Mouse (Mus musculus) CD4-positive, CD25-positive, alpha-beta regulatory T cell (primary cell): Measurements from ENCODE around the gene Olfr68. TPM values are rescaled to one million over a fixed set of nuclear protein-coding genes. Genes with fewer than 3 reads are reported as not detected.

Experiments
- polyA plus RNA-seq: library from polyadenylated mRNA; unstranded; fragments of 100-300 nt; shearing (Covaris generic); gene quantifications from one replicate; pipeline ENCODE4 v1.2.1, GENCODE M21; 2017

Olfr68 gene
- polyA plus RNA-seq, result not detected

DNA sequence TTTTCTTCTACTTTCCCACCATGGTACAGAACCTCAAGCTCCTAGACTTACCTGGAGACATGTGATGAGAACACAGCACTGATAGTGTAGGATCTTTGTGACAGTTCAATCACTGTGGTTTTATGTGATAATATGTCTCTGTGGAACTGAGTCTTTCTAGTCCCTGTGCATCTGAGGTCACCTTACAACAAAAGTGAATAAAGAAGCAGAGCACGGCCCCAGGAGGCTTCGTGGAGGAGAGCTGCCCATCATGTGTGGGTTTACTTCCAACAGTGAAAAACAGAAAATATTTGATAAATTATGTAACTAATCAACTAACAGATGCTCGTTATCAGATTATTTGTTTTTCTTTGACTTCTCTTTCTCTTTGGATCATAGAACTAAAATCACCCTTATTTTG is at the start of gene Olfr68:
Olfr68 (minus strand) TSS at position 101 of the 400 bp plus-strand sequence.

DNA sequence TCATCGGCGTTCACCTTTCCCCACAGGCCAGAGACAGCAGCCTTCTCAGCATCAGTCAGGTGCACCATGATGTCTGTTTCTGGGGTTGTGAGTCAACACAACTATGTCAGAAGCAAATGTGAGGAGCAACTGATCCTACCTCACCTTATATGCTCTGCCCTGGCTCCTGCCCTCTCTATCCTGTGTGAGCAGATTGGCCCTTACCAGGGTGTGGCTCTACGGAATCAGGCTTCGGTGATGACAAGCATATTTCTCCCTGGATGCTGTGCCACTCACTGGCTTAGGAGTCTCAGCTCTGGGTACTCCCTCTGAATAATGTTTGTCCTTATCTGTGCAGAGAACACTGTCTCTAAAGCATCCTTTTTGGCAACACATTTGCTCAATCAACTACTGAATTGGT is 48.3 kb upstream of the Olfr68 start, which contains the start of gene Hbb-bs:
Hbb-bs (minus strand) TSS at position 289 of the 400 bp plus-strand sequence.

DNA sequence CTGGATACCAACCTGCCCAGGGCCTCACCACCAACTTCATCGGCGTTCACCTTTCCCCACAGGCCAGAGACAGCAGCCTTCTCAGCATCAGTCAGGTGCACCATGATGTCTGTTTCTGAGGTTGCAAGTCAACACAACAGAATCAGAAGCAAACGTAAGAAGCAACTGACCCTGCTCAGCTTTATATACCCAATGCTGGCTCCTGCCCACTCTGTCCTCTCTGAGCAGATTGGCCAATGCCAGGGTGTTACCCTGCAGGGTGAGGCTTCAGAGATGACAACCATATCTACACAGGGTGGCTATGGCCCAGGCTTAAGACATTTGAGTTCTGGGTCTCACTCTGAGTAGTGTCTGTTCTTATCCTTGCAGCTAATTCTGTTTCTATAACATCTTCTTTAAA is 34.3 kb upstream of the Olfr68 start, which contains the start of gene Hbb-bt:
Hbb-bt (minus strand) TSS at position 231 of the 400 bp plus-strand sequence.

DNA sequence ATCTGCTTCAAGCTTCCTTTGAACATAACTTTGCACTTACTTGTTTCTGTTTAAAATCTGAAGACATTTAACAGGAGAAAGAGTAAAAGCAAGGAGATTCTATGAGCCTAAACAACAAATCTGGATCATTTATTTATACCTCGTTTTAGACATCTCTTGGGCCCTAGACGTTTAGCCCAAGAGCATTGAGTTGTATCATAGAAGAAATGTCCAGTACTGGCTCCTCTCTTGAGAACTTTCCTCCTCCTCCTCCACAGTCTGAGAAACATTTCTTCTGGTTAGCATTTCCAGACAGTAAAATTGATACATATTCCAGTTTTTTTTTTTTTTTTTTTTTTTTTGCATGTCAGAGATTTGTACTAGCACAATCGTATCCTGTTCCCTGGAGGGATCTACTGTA is 12.2 kb upstream of the Olfr68 start, which contains the start of gene Olfr67:
Olfr67 (minus strand) TSS at position 101 of the 400 bp plus-strand sequence.

DNA sequence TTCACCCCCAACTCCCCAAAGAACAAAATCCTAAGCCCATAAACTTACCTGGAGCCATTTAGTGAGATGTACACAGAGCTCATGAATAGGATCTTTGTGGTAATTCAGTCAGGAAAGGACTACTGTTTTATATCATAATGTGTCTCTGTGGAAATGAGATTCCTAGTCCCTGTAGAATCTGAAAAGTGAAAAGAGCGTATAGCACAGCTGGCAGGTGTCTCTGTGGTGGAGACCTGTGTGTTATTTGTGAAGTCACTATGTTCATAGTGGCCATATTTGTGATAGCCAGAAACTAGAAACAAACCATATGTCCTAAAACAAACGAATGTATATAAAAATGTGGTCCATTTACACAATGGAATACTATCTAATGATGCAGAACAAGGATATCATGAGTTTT is 8.0 kb downstream of the Olfr68 start, which contains the start of gene Olfr69:
Olfr69 (minus strand) TSS at position 101 of the 400 bp plus-strand sequence.

DNA sequence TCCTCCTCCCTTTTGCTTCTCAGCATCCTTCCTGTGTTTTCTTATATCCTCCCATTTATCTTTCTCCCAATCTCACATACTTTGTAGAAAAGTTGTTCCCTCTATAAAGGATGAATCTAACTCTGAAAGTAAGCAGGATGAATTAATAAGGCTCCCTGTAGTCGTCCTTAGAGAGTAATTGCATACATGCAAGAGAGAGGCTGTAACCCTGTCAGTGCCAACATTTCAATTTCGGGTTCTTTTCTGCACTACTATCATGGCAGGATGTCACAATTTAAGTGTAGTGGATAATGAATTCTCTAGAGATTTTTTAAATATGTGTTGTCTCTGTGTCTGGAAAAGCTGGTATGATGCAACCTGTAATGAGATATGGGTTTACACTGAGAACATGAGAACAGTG is 22.3 kb downstream of the Olfr68 start, which contains the start of gene Olfr630:
Olfr630 (minus strand) TSS at position 101 of the 400 bp plus-strand sequence.

DNA sequence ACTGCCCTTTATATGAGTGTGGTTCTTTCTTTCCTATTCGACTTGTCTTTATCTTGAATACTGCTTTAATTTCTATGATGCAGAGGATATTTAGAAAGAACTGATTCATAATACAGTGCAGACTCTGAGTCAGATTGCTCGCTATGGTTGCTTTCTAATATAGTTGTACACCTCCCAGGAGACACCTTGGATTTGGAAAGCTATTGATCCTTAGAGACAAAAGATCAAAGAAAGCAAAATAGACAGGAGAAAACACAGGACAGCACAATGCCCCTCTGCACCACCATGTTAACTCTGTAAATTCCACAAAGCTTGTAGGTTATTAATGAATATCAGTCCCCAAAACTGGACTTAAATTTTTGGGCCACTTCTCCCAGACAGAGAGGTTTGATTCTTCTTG is 34.7 kb downstream of the Olfr68 start, which contains the start of gene Olfr629:
Olfr629 (minus strand) TSS at position 101 of the 400 bp plus-strand sequence.

DNA sequence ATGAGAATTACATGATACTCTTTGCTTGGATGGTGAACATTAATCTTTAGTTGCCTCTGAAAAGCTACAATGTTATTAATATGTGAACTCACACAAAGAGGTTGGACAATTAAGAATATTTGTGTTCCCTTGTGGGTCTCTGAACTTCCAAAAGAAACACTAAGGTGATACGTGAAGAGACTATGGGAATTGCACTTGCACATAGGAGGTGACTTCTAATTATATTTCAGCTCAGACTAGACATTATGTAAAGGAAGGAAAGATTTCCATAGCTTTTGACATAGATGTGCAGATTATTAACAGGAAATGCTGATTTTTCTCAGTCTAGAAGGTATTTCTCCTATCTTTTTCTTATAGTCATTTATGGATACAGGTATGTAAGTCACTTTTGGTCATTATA is 49.4 kb downstream of the Olfr68 start, which contains the start of gene Olfr628:
Olfr628 (plus strand) TSS at position 301 of the 400 bp plus-strand sequence.

Other genes with a start within 250 kb of the Olfr68 start
- not detected for gene Olfr612, start 237.0 kb downstream of the Olfr68 start, polyA plus RNA-seq
- gene Olfr613, start 231.6 kb downstream of the Olfr68 start, polyA plus RNA-seq, result not detected
- not detected for gene Olfr615, start 223.6 kb downstream of the Olfr68 start, polyA plus RNA-seq
- not detected for gene Olfr616, start 210.6 kb downstream of the Olfr68 start, polyA plus RNA-seq
- gene Olfr617, start 206.6 kb downstream of the Olfr68 start, polyA plus RNA-seq, result not detected
- not detected for gene Olfr618, start 189.6 kb downstream of the Olfr68 start, polyA plus RNA-seq
- gene Olfr619, start 179.1 kb downstream of the Olfr68 start, polyA plus RNA-seq, result not detected
- 0.11 TPM for gene Olfr620, start 167.2 kb downstream of the Olfr68 start, polyA plus RNA-seq
- not detected for gene Olfr622, start 137.0 kb downstream of the Olfr68 start, polyA plus RNA-seq
- not detected for gene Olfr623, start 116.0 kb downstream of the Olfr68 start, polyA plus RNA-seq
- gene Olfr624, start 108.5 kb downstream of the Olfr68 start, polyA plus RNA-seq, result 0.02 TPM
- gene Olfr625-ps1, start 97.0 kb downstream of the Olfr68 start, polyA plus RNA-seq, result not detected
- gene Olfr243, start 65.0 kb downstream of the Olfr68 start, polyA plus RNA-seq, result not detected
- not detected for gene Olfr628, start 49.3 kb downstream of the Olfr68 start, polyA plus RNA-seq
- not detected for gene Olfr629, start 34.8 kb downstream of the Olfr68 start, polyA plus RNA-seq
- gene Olfr630, start 22.4 kb downstream of the Olfr68 start, polyA plus RNA-seq, result not detected
- gene Olfr69, start 8.1 kb downstream of the Olfr68 start, polyA plus RNA-seq, result 0.08 TPM
- 0.05 TPM for gene Olfr67, start 12.1 kb upstream of the Olfr68 start, polyA plus RNA-seq
- gene Hbb-bt, start 34.3 kb upstream of the Olfr68 start, polyA plus RNA-seq, result 32.1 TPM
- 155 TPM for gene Hbb-bs, start 48.4 kb upstream of the Olfr68 start, polyA plus RNA-seq
- not detected for gene Hbb-bh2, start 60.8 kb upstream of the Olfr68 start, polyA plus RNA-seq
- not detected for gene Hbb-bh1, start 63.5 kb upstream of the Olfr68 start, polyA plus RNA-seq
- not detected for gene Hbb-y, start 73.5 kb upstream of the Olfr68 start, polyA plus RNA-seq
- gene Olfr66, start 106.6 kb upstream of the Olfr68 start, polyA plus RNA-seq, result not detected
- 0.07 TPM for gene Olfr64, start 114.8 kb upstream of the Olfr68 start, polyA plus RNA-seq
- gene Olfr65, start 123.8 kb upstream of the Olfr68 start, polyA plus RNA-seq, result not detected
- gene Olfr631, start 149.1 kb upstream of the Olfr68 start, polyA plus RNA-seq, result not detected
- gene Olfr632, start 154.6 kb upstream of the Olfr68 start, polyA plus RNA-seq, result not detected
- gene Olfr633, start 164.7 kb upstream of the Olfr68 start, polyA plus RNA-seq, result not detected
- 0.02 TPM for gene Olfr635, start 191.5 kb upstream of the Olfr68 start, polyA plus RNA-seq
- not detected for gene Olfr638, start 219.0 kb upstream of the Olfr68 start, polyA plus RNA-seq
- gene Olfr639, start 237.6 kb upstream of the Olfr68 start, polyA plus RNA-seq, result 0.02 TPM
- not detected for gene Olfr640, start 245.9 kb upstream of the Olfr68 start, polyA plus RNA-seq